Mouse (Mus musculus): ENCODE results near the gene Rpl13a. TPM values are rescaled to one million over a fixed set of nuclear protein-coding genes. Genes with fewer than 3 reads are reported as not detected.

Rpl13a gene
- polyA plus RNA-seq, 1 experiment from 2014 or later, result 1,485 TPM

GRCm38 (mm10) chr7:45081016-45081415, 47.5 kb downstream of the Rpl13a start:
- H3K36me3 ChIP-seq (ENCODE audit: control insufficient read depth, insufficient read depth, low read length), result peaks cover 7% of the 10 kb centered on the region; the same call in 1 of the 2 replicates
- TF ChIP-seq CTCF (IDR thresholded peaks at IDR 0.05; ENCODE audit: low read depth), result no peak
- no peak for TF ChIP-seq EP300 (optimal IDR thresholded peaks at IDR 0.05)
- WGBS, result 45% methylated on average over 5 of the region's 5 CpGs

GRCm38 (mm10) chr7:45079856-45080255, 48.7 kb downstream of the Rpl13a start:
- Histone ChIP-seq H3K4me3 (ENCODE audit: low read depth, low read length) (no peak overlapping the region), H3K4me1 (replicated peaks; ENCODE audit: control insufficient read depth, insufficient read depth) (no peaks in the 10 kb centered on the region), H3K9me3 (ENCODE audit: control insufficient read depth, low read length) (no peaks in the 10 kb centered on the region), H3K27ac (replicated peaks) (no peak overlapping the region), H3K27me3 (ENCODE audit: control insufficient read depth, insufficient read depth, low read length) (no peaks in the 10 kb centered on the region), H3K9ac (ENCODE audit: low read length) (no peak overlapping the region), H3K36me3 (ENCODE audit: control insufficient read depth, insufficient read depth, low read length) (peaks cover 9% of the 10 kb centered on the region; the same call in 1 of the 2 replicates), H3K4me2 (replicated peaks; ENCODE audit: low read depth) (no peak overlapping the region)
- WGBS, result under 1% methylated on average over 10 of the region's 10 CpGs
- peak; percentile 33; the same call in 1 of the 2 replicates for ATAC-seq (ENCODE audit: low FRiP score, low TSS enrichment)
- peak; percentile 90 for DNase-seq (ENCODE audit: low spot score)
- no peak for TF ChIP-seq EP300 (optimal IDR thresholded peaks at IDR 0.05)
- peak; percentile 96 for TF ChIP-seq CTCF (IDR thresholded peaks at IDR 0.05; ENCODE audit: low read depth)

More at GRCm38 (mm10) chr7:45081016-45081415, 47.5 kb downstream of the Rpl13a start:
- H3K4me1 ChIP-seq (replicated peaks; ENCODE audit: control insufficient read depth, insufficient read depth), result no peaks in the 10 kb centered on the region
- no peaks in the 10 kb centered on the region for H3K27me3 ChIP-seq (ENCODE audit: control insufficient read depth, insufficient read depth, low read length)
- no peak overlapping the region for H3K27ac ChIP-seq (replicated peaks)
- H3K9me3 ChIP-seq (ENCODE audit: control insufficient read depth, low read length), result no peaks in the 10 kb centered on the region
- DNase-seq (ENCODE audit: low spot score) (no peak), ATAC-seq (ENCODE audit: low FRiP score, low TSS enrichment) (no peak; the same call in 1 of the 2 replicates)
- H3K4me3 ChIP-seq (ENCODE audit: low read depth, low read length), result no peak overlapping the region
- H3K9ac ChIP-seq (ENCODE audit: low read length), result 0 out of 2 replicates have a peak overlapping the region, but pooled peaks have one; percentile 8
- no peak overlapping the region for H3K4me2 ChIP-seq (replicated peaks; ENCODE audit: low read depth)

GRCm38 (mm10) chr7:45078513-45078912, 50.0 kb downstream of the Rpl13a start:
- WGBS, result 28% methylated on average over 9 of the region's 9 CpGs
- peak; percentile 90 for TF ChIP-seq CTCF (IDR thresholded peaks at IDR 0.05; ENCODE audit: low read depth)
- TF ChIP-seq EP300 (optimal IDR thresholded peaks at IDR 0.05), result no peak
- Histone ChIP-seq H3K9me3 (ENCODE audit: control insufficient read depth, low read length) (no peaks in the 10 kb centered on the region), H3K4me3 (ENCODE audit: low read depth, low read length) (no peak overlapping the region), H3K27ac (replicated peaks) (no peak overlapping the region), H3K27me3 (ENCODE audit: control insufficient read depth, insufficient read depth, low read length) (no peaks in the 10 kb centered on the region), H3K9ac (ENCODE audit: low read length) (no peak overlapping the region), H3K4me2 (replicated peaks; ENCODE audit: low read depth) (no peak overlapping the region), H3K36me3 (ENCODE audit: control insufficient read depth, insufficient read depth, low read length) (peaks cover 9% of the 10 kb centered on the region; the same call in 1 of the 2 replicates), H3K4me1 (replicated peaks; ENCODE audit: control insufficient read depth, insufficient read depth) (no peaks in the 10 kb centered on the region)
- DNase-seq (ENCODE audit: low spot score), result peak; percentile 74
- ATAC-seq (ENCODE audit: low FRiP score, low TSS enrichment), result no peak

- 89% methylated on average over 2 of the region's 2 CpGs for WGBS
- peaks cover 9% of the 10 kb centered on the region; the same call in 1 of the 2 replicates for H3K36me3 ChIP-seq (ENCODE audit: control insufficient read depth, insufficient read depth, low read length)
- ATAC-seq (ENCODE audit: low FRiP score, low TSS enrichment) (no peak), DNase-seq (ENCODE audit: low spot score) (no peak)
- TF ChIP-seq CTCF (IDR thresholded peaks at IDR 0.05; ENCODE audit: low read depth) (no peak), EP300 (optimal IDR thresholded peaks at IDR 0.05) (no peak)
- H3K27me3 ChIP-seq (ENCODE audit: control insufficient read depth, insufficient read depth, low read length), result no peaks in the 10 kb centered on the region
- no peak overlapping the region for H3K27ac ChIP-seq (replicated peaks)
- H3K4me1 ChIP-seq (replicated peaks; ENCODE audit: control insufficient read depth, insufficient read depth), result no peaks in the 10 kb centered on the region
- H3K4me2 ChIP-seq (replicated peaks; ENCODE audit: low read depth), result no peak overlapping the region
- no peak overlapping the region for H3K9ac ChIP-seq (ENCODE audit: low read length)
- H3K9me3 ChIP-seq (ENCODE audit: control insufficient read depth, low read length), result no peaks in the 10 kb centered on the region
- no peak overlapping the region for H3K4me3 ChIP-seq (ENCODE audit: low read depth, low read length)
Measured at GRCm38 (mm10) chr7:45077829-45078228, 50.7 kb downstream of the Rpl13a start.

- 87% methylated on average over 14 of the region's 14 CpGs for WGBS
- ATAC-seq (ENCODE audit: low FRiP score, low TSS enrichment) (no peak), DNase-seq (ENCODE audit: low spot score) (no peak)
- H3K9ac ChIP-seq (ENCODE audit: low read length), result no peak overlapping the region
- no peak overlapping the region for H3K27ac ChIP-seq (replicated peaks)
- no peaks in the 10 kb centered on the region for H3K9me3 ChIP-seq (ENCODE audit: control insufficient read depth, low read length)
- no peak overlapping the region for H3K4me3 ChIP-seq (ENCODE audit: low read depth, low read length)
- peaks cover 9% of the 10 kb centered on the region; the same call in 1 of the 2 replicates for H3K36me3 ChIP-seq (ENCODE audit: control insufficient read depth, insufficient read depth, low read length)
- no peak overlapping the region for H3K4me2 ChIP-seq (replicated peaks; ENCODE audit: low read depth)
- TF ChIP-seq CTCF (IDR thresholded peaks at IDR 0.05; ENCODE audit: low read depth) (no peak), EP300 (optimal IDR thresholded peaks at IDR 0.05) (no peak)
- H3K4me1 ChIP-seq (replicated peaks; ENCODE audit: control insufficient read depth, insufficient read depth), result no peaks in the 10 kb centered on the region
- no peaks in the 10 kb centered on the region for H3K27me3 ChIP-seq (ENCODE audit: control insufficient read depth, insufficient read depth, low read length)
Measured at GRCm38 (mm10) chr7:45077322-45077721, 51.2 kb downstream of the Rpl13a start.

GRCm38 (mm10) chr7:45076501-45076900, 52.1 kb downstream of the Rpl13a start:
- no peak for TF ChIP-seq CTCF (IDR thresholded peaks at IDR 0.05; ENCODE audit: low read depth)
- TF ChIP-seq EP300 (optimal IDR thresholded peaks at IDR 0.05), result no peak
- no peak overlapping the region for H3K27ac ChIP-seq (replicated peaks)
- H3K9me3 ChIP-seq (ENCODE audit: control insufficient read depth, low read length), result no peaks in the 10 kb centered on the region
- DNase-seq (ENCODE audit: low spot score), result no peak
- H3K36me3 ChIP-seq (ENCODE audit: control insufficient read depth, insufficient read depth, low read length), result peaks cover 9% of the 10 kb centered on the region; the same call in 1 of the 2 replicates
- H3K9ac ChIP-seq (ENCODE audit: low read length), result no peak overlapping the region
- ATAC-seq (ENCODE audit: low FRiP score, low TSS enrichment), result no peak
- no peak overlapping the region for H3K4me2 ChIP-seq (replicated peaks; ENCODE audit: low read depth)
- no peak overlapping the region for H3K4me3 ChIP-seq (ENCODE audit: low read depth, low read length)
- no peaks in the 10 kb centered on the region for H3K27me3 ChIP-seq (ENCODE audit: control insufficient read depth, insufficient read depth, low read length)
- H3K4me1 ChIP-seq (replicated peaks; ENCODE audit: control insufficient read depth, insufficient read depth), result no peaks in the 10 kb centered on the region
- WGBS, result 90% methylated on average over 30 of the region's 30 CpGs

MicroRNAs encoded within 50 kb of the gene (microRNA counts, 519-probe panel; counts per million panel counts)
- 4,366 counts per million, percentile 41 among the panel's probes with 10 or more counts for microRNA mmu-miR-150

Small RNAs within 50 kb of the gene (microRNA-seq; reads per million reads assigned to microRNA genes)
- gene Mir150, result 51.1 reads per million, percentile 36 among the genes with 10 or more reads in this experiment
- 15.8 reads per million, percentile 23 among the genes with 10 or more reads in this experiment for gene Mir5121
- not detected for gene Mir7055

Other genes with a start within 250 kb of the Rpl13a start
- gene Med25, start 236.0 kb downstream of the Rpl13a start, polyA plus RNA-seq (2015; fragmentation: Nextera tagmentation; extraction: Ambion mirVana), result 64.4 and 75.3 TPM in 2 replicates
- 13.1 and 15.6 TPM in 2 replicates for gene Fuz, start 232.7 kb downstream of the Rpl13a start, polyA plus RNA-seq (2015; fragmentation: Nextera tagmentation; extraction: Ambion mirVana)
- 29.3 and 33.9 TPM in 2 replicates for gene Ap2a1, start 199.3 kb downstream of the Rpl13a start, polyA plus RNA-seq (2015; fragmentation: Nextera tagmentation; extraction: Ambion mirVana)
- gene Tsks, start 185.6 kb downstream of the Rpl13a start, polyA plus RNA-seq (2015; fragmentation: Nextera tagmentation; extraction: Ambion mirVana), result 0.08 TPM in 1 of 2 replicates, not detected in the other
- 5.6 and 7.3 TPM in 2 replicates for gene Cpt1c, start 153.9 kb downstream of the Rpl13a start, polyA plus RNA-seq (2015; fragmentation: Nextera tagmentation; extraction: Ambion mirVana)
- gene Prmt1, start 142.2 kb downstream of the Rpl13a start, polyA plus RNA-seq (2015; fragmentation: Nextera tagmentation; extraction: Ambion mirVana), result 181 and 185 TPM in 2 replicates
- 55.7 and 59.8 TPM in 2 replicates for gene Irf3, start 131.1 kb downstream of the Rpl13a start, polyA plus RNA-seq (2015; fragmentation: Nextera tagmentation; extraction: Ambion mirVana)
- 23.0 and 23.4 TPM in 2 replicates for gene Bcl2l12, start 130.0 kb downstream of the Rpl13a start, polyA plus RNA-seq (2015; fragmentation: Nextera tagmentation; extraction: Ambion mirVana)
- gene Scaf1, start 112.4 kb downstream of the Rpl13a start, polyA plus RNA-seq (2015; fragmentation: Nextera tagmentation; extraction: Ambion mirVana), result 14.9 and 18.6 TPM in 2 replicates
- gene Rras, start 110.8 kb downstream of the Rpl13a start, polyA plus RNA-seq (2015; fragmentation: Nextera tagmentation; extraction: Ambion mirVana), result 81.5 and 87.2 TPM in 2 replicates
- gene Prr12, start 75.9 kb downstream of the Rpl13a start, polyA plus RNA-seq (2015; fragmentation: Nextera tagmentation; extraction: Ambion mirVana), result 3.4 and 3.8 TPM in 2 replicates
- 43.0 and 44.1 TPM in 2 replicates for gene Nosip, start 66.3 kb downstream of the Rpl13a start, polyA plus RNA-seq (2015; fragmentation: Nextera tagmentation; extraction: Ambion mirVana)
- 33.6 and 37.4 TPM in 2 replicates for gene Prrg2, start 66.1 kb downstream of the Rpl13a start, polyA plus RNA-seq (2015; fragmentation: Nextera tagmentation; extraction: Ambion mirVana)
- 157 and 176 TPM in 2 replicates for gene Rcn3, start 36.5 kb downstream of the Rpl13a start, polyA plus RNA-seq (2015; fragmentation: Nextera tagmentation; extraction: Ambion mirVana)
- 76.1 and 76.9 TPM in 2 replicates for gene Fcgrt, start 24.9 kb downstream of the Rpl13a start, polyA plus RNA-seq (2015; fragmentation: Nextera tagmentation; extraction: Ambion mirVana)
- gene Rps11, start 4.3 kb downstream of the Rpl13a start, polyA plus RNA-seq (2015; fragmentation: Nextera tagmentation; extraction: Ambion mirVana), result 1,142 and 1,191 TPM in 2 replicates
- gene Gm45713, start 7.5 kb upstream of the Rpl13a start, polyA plus RNA-seq (2015; fragmentation: Nextera tagmentation; extraction: Ambion mirVana), result 0.17 and 1.1 TPM in 2 replicates
- gene Flt3l, start 7.7 kb upstream of the Rpl13a start, polyA plus RNA-seq (2015; fragmentation: Nextera tagmentation; extraction: Ambion mirVana), result 2.2 and 2.3 TPM in 2 replicates
- 48.8 and 49.0 TPM in 2 replicates for gene Pih1d1, start 25.5 kb upstream of the Rpl13a start, polyA plus RNA-seq (2015; fragmentation: Nextera tagmentation; extraction: Ambion mirVana)
- gene Aldh16a1, start 25.8 kb upstream of the Rpl13a start, polyA plus RNA-seq (2015; fragmentation: Nextera tagmentation; extraction: Ambion mirVana), result 24.6 and 25.6 TPM in 2 replicates
- gene Slc17a7, start 35.2 kb upstream of the Rpl13a start, polyA plus RNA-seq (2015; fragmentation: Nextera tagmentation; extraction: Ambion mirVana), result 0.07 TPM in 1 of 2 replicates, not detected in the other
- gene Gfy, start 50.8 kb upstream of the Rpl13a start, polyA plus RNA-seq (2015; fragmentation: Nextera tagmentation; extraction: Ambion mirVana), result not detected in 2 replicates
- not detected in 2 replicates for gene Pth2, start 52.2 kb upstream of the Rpl13a start, polyA plus RNA-seq (2015; fragmentation: Nextera tagmentation; extraction: Ambion mirVana)
- 0.07 and 0.13 TPM in 2 replicates for gene Ccdc155, start 76.1 kb upstream of the Rpl13a start, polyA plus RNA-seq (2015; fragmentation: Nextera tagmentation; extraction: Ambion mirVana)
- gene Dkkl1, start 83.4 kb upstream of the Rpl13a start, polyA plus RNA-seq (2015; fragmentation: Nextera tagmentation; extraction: Ambion mirVana), result 48.4 TPM in 2 replicates
- gene Tead2, start 87.0 kb upstream of the Rpl13a start, polyA plus RNA-seq (2015; fragmentation: Nextera tagmentation; extraction: Ambion mirVana), result 26.8 and 29.5 TPM in 2 replicates
- gene Cd37, start 110.4 kb upstream of the Rpl13a start, polyA plus RNA-seq (2015; fragmentation: Nextera tagmentation; extraction: Ambion mirVana), result 1.5 and 1.8 TPM in 2 replicates
- 0.07 and 0.18 TPM in 2 replicates for gene Slc6a16, start 112.3 kb upstream of the Rpl13a start, polyA plus RNA-seq (2015; fragmentation: Nextera tagmentation; extraction: Ambion mirVana)
- not detected in 2 replicates for gene Slc6a21, start 148.8 kb upstream of the Rpl13a start, polyA plus RNA-seq (2015; fragmentation: Nextera tagmentation; extraction: Ambion mirVana)
- gene Trpm4, start 205.0 kb upstream of the Rpl13a start, polyA plus RNA-seq (2015; fragmentation: Nextera tagmentation; extraction: Ambion mirVana), result 22.7 and 23.7 TPM in 2 replicates
- 0.80 and 0.85 TPM in 2 replicates for gene Hrc, start 206.5 kb upstream of the Rpl13a start, polyA plus RNA-seq (2015; fragmentation: Nextera tagmentation; extraction: Ambion mirVana)
- gene Ppfia3, start 238.3 kb upstream of the Rpl13a start, polyA plus RNA-seq (2015; fragmentation: Nextera tagmentation; extraction: Ambion mirVana), result 6.0 and 7.1 TPM in 2 replicates
- 5.9 and 6.1 TPM in 2 replicates for gene Lin7b, start 241.8 kb upstream of the Rpl13a start, polyA plus RNA-seq (2015; fragmentation: Nextera tagmentation; extraction: Ambion mirVana)